Mouse (Mus musculus) heart, postnatal 0 days (tissue): ENCODE results near the gene Capzb. TPM values are rescaled to one million over a fixed set of nuclear protein-coding genes. Genes with fewer than 3 reads are reported as not detected.
A peak's percentile ranks its signal among the peaks of the same experiment; 100 is the strongest.

Source experiments
- ATAC-seq: fragments of 200-750 bp; cut with Nextera tagmentation; 2 replicates; pipeline ENCODE4 v1.8.0; 2017; ENCODE audit warnings: low read depth, moderate number of reproducible peaks, moderate library complexity; ENCODE audit not compliant: insufficient read depth
- DNase-seq: peaks from one replicate; pipeline ENCODE4 v3.0.0-alpha.2; 2016; ENCODE audit warnings: low spot score
- H3K27ac ChIP-seq: fragments of 300-500 bp; sonication (generic); 2 replicates; pipeline ENCODE4 v1.5.1; 2014; ENCODE audit warnings: low read depth, mild to moderate bottlenecking
- H3K27me3 ChIP-seq: fragments of 300-500 bp; sonication (generic); 2 replicates; pipeline ENCODE4 v1.6.1; 2014; ENCODE audit warnings: low read length, mixed read lengths; ENCODE audit not compliant: control insufficient read depth, insufficient read depth
- H3K36me3 ChIP-seq: fragments of 300-500 bp; sonication (generic); replicated peaks from 2 replicates; pipeline ENCODE4 v1.6.1; 2014; ENCODE audit warnings: low read length, mixed read lengths; ENCODE audit not compliant: control insufficient read depth, insufficient read depth
- H3K4me1 ChIP-seq: fragments of 300-500 bp; sonication (generic); 2 replicates; pipeline ENCODE4 v1.6.1; 2014; ENCODE audit warnings: antibody characterized with exemption; ENCODE audit not compliant: control insufficient read depth, insufficient read depth
- H3K4me2 ChIP-seq: fragments of 300-500 bp; sonication (generic); 2 replicates; pipeline ENCODE4 v1.6.1; 2014; ENCODE audit warnings: low read depth, mild to moderate bottlenecking, low read length, moderate library complexity
- H3K4me3 ChIP-seq: fragments of 300-500 bp; sonication (generic); 2 replicates; pipeline ENCODE4 v1.5.1; 2014; ENCODE audit warnings: low read depth, low read length
- H3K9ac ChIP-seq: fragments of 300-500 bp; sonication (generic); replicated peaks from 2 replicates; pipeline ENCODE4 v1.6.1; 2014; ENCODE audit warnings: low read depth, low read length, mixed read lengths
- H3K9me3 ChIP-seq: fragments of 300-500 bp; sonication (generic); replicated peaks from 2 replicates; pipeline ENCODE4 v1.6.1; 2016; ENCODE audit warnings: low read length; ENCODE audit not compliant: control insufficient read depth
- CTCF ChIP-seq: IDR thresholded peaks from 2 replicates; pipeline ENCODE4 v1.5.1; 2016; ENCODE audit warnings: antibody characterized with exemption, control low read depth, low read depth
- EP300 ChIP-seq: IDR thresholded peaks from 2 replicates; pipeline ENCODE4 v1.6.1; 2016; ENCODE audit warnings: antibody characterized with exemption, low read depth
- WGBS: fragments of 180-500 bp; shearing (Covaris S2); extraction: QIAGEN DNeasy Blood & Tissue Kit; methylation state at CpG from one replicate; pipeline ENCODE4 v1.1.7; 2014; 5-methylcytosine and 5-hydroxymethylcytosine counted together
- polyA plus RNA-seq: library from polyadenylated mRNA; unstranded; fragments of >200 nt; fragmentation: Nextera tagmentation; extraction: Ambion mirVana; gene quantifications from 2 replicates; pipeline ENCODE4 v1.2.1, GENCODE M21; 2015
- total RNA-seq: library from RNA; depleted of rRNA; stranded (reverse); fragments of >200 nt; gene quantifications from 2 replicates; pipeline ENCODE4 v1.2.3, GENCODE M21; 2014; ENCODE audit warnings: low replicate concordance

Gene Capzb
- total and polyA plus RNA-seq, 2 experiments from 2014 or later: 131 to 363 TPM

- no peaks in the 10 kb centered on the region for H3K9me3 ChIP-seq
- H3K4me3 ChIP-seq: no peak overlapping the region
- H3K27me3 ChIP-seq: no peaks in the 10 kb centered on the region
- peaks cover 53% of the 10 kb centered on the region for H3K36me3 ChIP-seq
- no peak overlapping the region for H3K4me2 ChIP-seq
- WGBS: 92% methylated on average over 16 of the region's 16 CpGs
- DNase-seq (no peak), ATAC-seq (no peak)
- no peak overlapping the region for H3K27ac ChIP-seq
- peaks cover 11% of the 10 kb centered on the region for H3K4me1 ChIP-seq
- no peak for TF ChIP-seq EP300
- no peak overlapping the region for H3K9ac ChIP-seq
Observed at GRCm38 (mm10) chr4:139281791-139282345, 89.2 kb downstream of the Capzb start.

- Histone ChIP-seq H3K27me3 (no peaks in the 10 kb centered on the region), H3K36me3 (peaks cover 58% of the 10 kb centered on the region), H3K4me3 (no peak overlapping the region), H3K4me2 (no peak overlapping the region), H3K9ac (no peak overlapping the region), H3K4me1 (peaks cover 11% of the 10 kb centered on the region), H3K27ac (peak overlapping the region; percentile 35; the same call in 1 of the 2 replicates), H3K9me3 (no peaks in the 10 kb centered on the region)
- 16% methylated on average over 6 of the region's 6 CpGs for WGBS
- TF ChIP-seq EP300 (no peak), CTCF (no peak)
- peak; percentile 19 for DNase-seq
- ATAC-seq: no peak
Observed at GRCm38 (mm10) chr4:139282955-139283417, 90.3 kb downstream of the Capzb start.

GRCm38 (mm10) chr4:139284877-139285276 lies 92.2 kb downstream of the Capzb start:
- Histone ChIP-seq H3K4me1 (peaks cover 11% of the 10 kb centered on the region), H3K27me3 (no peaks in the 10 kb centered on the region), H3K4me2 (no peak overlapping the region), H3K9me3 (no peaks in the 10 kb centered on the region), H3K36me3 (peaks cover 72% of the 10 kb centered on the region), H3K27ac (no peak overlapping the region), H3K4me3 (no peak overlapping the region), H3K9ac (no peak overlapping the region)
- ATAC-seq (no peak), DNase-seq (no peak)
- no peak for TF ChIP-seq CTCF
- no peak for TF ChIP-seq EP300
- WGBS: 92% methylated on average over 15 of the region's 15 CpGs

- Histone ChIP-seq H3K4me1 (peaks cover 11% of the 10 kb centered on the region), H3K9ac (no peak overlapping the region), H3K4me3 (no peak overlapping the region), H3K27me3 (no peaks in the 10 kb centered on the region), H3K36me3 (peaks cover 72% of the 10 kb centered on the region), H3K9me3 (no peaks in the 10 kb centered on the region), H3K4me2 (no peak overlapping the region), H3K27ac (no peak overlapping the region)
- peak; percentile 53 for DNase-seq
- peak; percentile 51 for ATAC-seq
- TF ChIP-seq CTCF (no peak), EP300 (no peak)
- WGBS: 28% methylated on average over 5 of the region's 5 CpGs
Observed at GRCm38 (mm10) chr4:139286234-139286633, 93.5 kb downstream of the Capzb start.

- no peak overlapping the region for H3K4me3 ChIP-seq
- 70% methylated on average over 18 of the region's 18 CpGs for WGBS
- peaks cover 11% of the 10 kb centered on the region for H3K4me1 ChIP-seq
- H3K27me3 ChIP-seq: no peaks in the 10 kb centered on the region
- TF ChIP-seq CTCF (peak; percentile 94), EP300 (no peak)
- H3K27ac ChIP-seq: peak overlapping the region; percentile 54; the same call in 1 of the 2 replicates
- no peak overlapping the region for H3K4me2 ChIP-seq
- no peak overlapping the region for H3K9ac ChIP-seq
- peaks cover 72% of the 10 kb centered on the region for H3K36me3 ChIP-seq
- DNase-seq: peak; percentile 62
- peak; percentile 24; the same call in 1 of the 2 replicates for ATAC-seq
- H3K9me3 ChIP-seq: no peaks in the 10 kb centered on the region
Observed at GRCm38 (mm10) chr4:139287122-139287863, 94.6 kb downstream of the Capzb start.
